Mouse (Mus musculus) erythroid progenitor cell, adult 5-6 weeks (primary cell): ENCODE results near the gene Klf7. TPM values are rescaled to one million over a fixed set of nuclear protein-coding genes. Genes with fewer than 3 reads are reported as not detected.

Experiments used
- ATAC-seq: replicated peaks from 2 replicates; pipeline ENCODE4 v1.8.0; 2016; ENCODE audit warnings: moderate number of reproducible peaks, mild to moderate bottlenecking, moderate TSS enrichment, inconsistent platforms; ENCODE audit not compliant: poor library complexity, low FRiP score, severe bottlenecking
- total RNA-seq, 2 experiments: library from RNA; stranded (forward) in 1 of 2; stranded (reverse) in 1 of 2; fragments of 150-400 nt in 1 of 2; fragments of 186-747, 209-891 nt in 1 of 2; gene quantifications; 2 replicates each; pipeline versions ENCODE4 v1.2.3 to v1.2.4; 2015 to 2017; ENCODE audit warnings: low replicate concordance in 2 of 2

Gene Klf7
- total RNA-seq, 2 experiments from 2014 or later: 3.4 to 4.0 TPM

- ATAC-seq: no peak
These were observed 48.0 kb downstream of the Klf7 start for GRCm38 (mm10) chr1:64074051-64074450.

GRCm38 (mm10) chr1:64070947-64071346 lies 51.1 kb downstream of the Klf7 start:
- ATAC-seq: no peak

DNA sequence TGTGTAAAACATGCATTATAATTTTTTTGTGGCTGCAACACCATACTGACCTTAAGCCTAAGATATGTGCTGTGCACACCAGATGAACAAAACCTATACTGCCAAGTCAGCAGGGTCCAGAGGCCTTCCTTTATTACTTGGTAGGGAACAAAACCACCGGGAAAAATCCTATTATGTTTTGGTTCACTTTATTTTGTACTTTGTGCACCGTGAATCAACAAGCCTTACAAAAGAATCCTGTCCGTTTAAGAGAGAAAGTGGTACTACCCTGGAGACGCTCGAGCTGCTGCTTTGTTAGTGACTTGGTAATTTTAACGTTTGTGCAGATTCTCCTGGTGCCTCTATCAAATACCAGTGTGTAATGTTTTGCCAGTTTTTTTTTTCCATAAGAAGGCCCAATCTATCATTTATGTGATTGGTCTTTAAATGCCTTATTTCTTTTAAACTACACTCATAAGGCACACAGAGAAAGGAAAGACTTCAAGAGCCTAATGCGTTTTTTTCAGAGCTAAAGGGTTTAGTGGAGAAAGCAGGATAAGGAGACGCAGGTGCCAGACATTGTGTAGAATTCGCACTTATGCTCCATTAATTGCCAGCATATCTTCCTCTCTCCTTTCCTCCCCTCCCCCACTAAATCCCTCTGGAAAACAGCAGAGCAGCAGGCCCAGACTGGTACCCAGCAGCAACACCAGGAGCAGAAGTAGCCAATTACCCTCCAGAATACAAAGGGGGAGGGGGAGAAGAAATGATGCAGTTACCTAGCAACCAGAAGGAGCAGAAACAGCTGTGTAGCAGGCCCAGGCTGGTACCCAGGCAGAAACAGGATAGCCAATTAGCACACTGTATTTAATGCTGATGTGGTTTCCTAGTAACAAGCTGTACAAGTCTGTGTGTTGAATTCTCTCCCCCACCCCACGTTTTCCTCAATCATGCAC lies 55.5 kb downstream of the Klf7 start:
- ATAC-seq: no peak

DNA sequence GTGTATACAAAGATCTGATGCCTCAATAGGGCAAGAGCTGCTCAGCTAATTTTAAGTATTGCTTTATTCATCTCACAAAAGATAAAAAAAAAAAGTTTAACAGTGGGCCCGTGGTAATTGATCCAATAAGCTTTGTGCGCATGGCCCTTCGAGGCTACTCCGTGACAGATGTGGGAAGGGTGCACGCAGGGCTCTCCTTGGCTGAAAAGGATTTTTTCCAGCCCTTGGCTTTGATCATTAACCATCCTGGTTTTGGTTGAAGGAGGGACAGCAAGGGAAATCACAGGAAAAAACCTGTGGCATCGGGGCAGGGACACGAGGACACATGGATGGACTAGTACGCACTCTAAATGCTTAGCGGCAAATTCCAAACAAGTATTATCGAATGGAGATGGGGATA lies 60.6 kb downstream of the Klf7 start:
- ATAC-seq: no peak

DNA sequence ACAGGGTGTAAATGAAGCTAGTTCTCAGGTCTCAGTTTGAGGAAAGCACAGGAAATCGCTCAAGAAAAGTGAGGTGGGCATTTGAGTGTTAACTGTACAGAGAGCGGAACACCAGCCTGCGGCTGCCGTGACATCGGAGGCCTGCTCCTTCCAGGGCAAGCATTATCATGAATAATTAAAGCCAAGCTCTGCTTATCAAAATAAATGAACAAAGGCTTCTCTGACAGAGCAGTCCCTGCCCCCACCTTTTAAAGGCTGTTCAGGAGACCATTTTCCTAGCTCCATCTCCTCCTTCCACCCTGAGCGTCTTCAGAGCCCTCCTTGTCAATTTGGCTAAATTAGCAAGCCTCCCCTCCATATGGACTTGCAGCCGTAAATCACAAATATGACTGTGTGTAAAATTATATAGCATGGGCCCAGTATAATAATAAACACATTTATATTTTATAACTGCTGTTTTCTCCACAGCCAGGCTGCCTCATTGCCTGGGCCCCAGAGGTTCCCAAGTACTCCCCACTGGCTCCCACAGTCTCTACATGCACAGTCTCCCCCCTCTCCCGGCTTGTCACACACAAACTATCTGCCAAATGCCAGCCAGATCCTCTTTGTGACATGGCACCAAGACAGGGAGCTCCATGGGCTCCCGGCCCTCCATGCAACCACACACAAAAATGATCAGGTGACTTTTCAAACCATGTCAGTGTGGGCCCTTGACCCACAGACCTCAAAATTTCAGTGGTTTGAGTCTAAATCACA lies 61.2 kb downstream of the Klf7 start:
- ATAC-seq: no peak

DNA sequence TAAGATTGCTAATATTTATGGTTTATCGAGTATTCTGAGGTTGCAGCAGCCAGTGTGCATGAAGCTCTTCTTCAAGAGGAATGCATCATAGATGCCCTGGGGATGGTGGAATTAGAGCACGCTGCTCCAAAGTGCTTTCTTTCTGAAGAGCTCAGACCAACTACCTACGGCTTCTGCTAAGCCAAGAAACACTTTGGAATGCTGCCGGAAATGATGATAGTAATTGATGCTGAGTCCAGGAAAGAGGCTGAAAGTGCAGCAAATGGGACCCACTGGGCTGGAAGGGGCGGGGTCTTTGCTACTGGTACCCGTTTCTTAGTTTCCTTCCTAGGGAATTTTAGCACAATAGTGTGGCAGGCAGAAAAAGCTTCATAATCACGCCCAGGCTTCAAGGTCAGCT lies 62.0 kb downstream of the Klf7 start:
- ATAC-seq: no peak

- ATAC-seq: no peak
These were observed 65.5 kb downstream of the Klf7 start for GRCm38 (mm10) chr1:64056541-64056940.

DNA sequence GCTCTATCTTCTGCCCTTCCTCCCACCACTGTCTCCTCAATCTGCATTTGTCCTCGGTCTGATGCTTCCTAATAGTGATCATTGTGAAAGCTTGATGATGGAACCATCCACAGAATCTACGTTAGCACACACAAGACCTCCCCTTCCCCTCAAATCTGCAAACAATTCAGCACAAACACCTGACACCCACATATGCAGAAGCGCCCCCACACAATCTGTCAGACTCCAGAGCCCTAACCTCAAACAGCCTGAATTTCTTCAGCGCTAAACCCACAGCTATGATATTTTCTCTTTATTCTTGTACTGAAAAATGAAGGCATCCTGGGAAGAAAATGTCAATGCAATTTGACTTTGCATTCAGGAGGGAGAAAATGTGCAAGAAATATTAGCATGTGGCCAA lies 66.1 kb downstream of the Klf7 start:
- no peak for ATAC-seq

DNA sequence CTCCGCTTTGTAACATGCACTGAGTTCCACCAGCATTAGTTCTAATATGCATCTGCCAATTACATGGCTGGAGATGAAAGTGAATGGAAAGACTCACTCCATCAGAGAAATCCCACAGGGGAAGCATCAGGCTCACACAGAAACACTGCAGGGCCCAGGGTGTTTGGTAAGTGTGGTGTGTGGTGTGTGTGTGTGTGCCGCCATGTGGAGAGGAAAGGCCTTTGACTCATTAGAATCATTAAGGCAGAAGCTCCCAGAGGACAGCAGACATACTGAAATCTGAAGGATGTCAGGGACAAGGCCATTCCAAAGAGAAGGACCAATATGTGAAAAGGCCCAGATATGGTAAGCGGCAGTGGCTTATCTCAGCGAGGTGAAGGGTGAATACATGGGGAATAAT lies 66.9 kb downstream of the Klf7 start:
- no peak for ATAC-seq

- ATAC-seq: no peak
These were observed 69.9 kb downstream of the Klf7 start for GRCm38 (mm10) chr1:64052069-64052750.

GRCm38 (mm10) chr1:64048567-64048966 lies 73.5 kb downstream of the Klf7 start:
- ATAC-seq: no peak

GRCm38 (mm10) chr1:64046802-64047156 lies 75.3 kb downstream of the Klf7 start:
- no peak for ATAC-seq

DNA sequence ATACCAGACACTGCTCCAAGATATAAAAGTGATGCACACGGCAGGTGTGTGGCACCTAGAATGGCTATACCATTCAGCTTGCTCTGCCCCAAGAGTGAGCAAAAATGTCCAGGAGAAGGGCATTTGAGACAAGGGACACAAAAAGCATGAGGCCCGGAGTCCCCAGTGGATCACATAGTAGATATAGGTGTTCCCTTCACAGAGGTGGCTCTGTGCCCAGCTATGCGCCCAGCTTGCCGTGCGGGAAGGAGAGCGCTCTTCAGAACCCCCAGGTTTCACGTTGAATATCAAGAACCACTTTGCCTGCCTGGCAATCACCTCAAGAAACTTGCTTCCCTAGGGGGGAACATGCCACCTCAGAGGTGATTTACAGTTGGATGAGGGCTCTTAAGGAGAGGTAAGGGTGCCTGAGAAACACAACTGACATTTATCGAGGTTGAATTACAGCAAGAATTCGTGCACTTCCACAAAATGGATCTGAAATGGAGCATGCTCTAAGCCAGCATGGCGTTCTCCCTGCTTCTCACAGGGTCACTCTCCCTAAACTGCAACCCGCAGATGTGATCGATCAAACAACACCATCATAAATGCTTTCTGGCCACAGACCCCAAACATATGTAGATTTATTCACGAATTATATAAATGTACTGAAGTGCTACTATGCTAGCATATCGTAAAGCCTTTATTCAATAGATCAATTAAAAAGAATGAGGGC lies 75.8 kb downstream of the Klf7 start:
- ATAC-seq: no peak

DNA sequence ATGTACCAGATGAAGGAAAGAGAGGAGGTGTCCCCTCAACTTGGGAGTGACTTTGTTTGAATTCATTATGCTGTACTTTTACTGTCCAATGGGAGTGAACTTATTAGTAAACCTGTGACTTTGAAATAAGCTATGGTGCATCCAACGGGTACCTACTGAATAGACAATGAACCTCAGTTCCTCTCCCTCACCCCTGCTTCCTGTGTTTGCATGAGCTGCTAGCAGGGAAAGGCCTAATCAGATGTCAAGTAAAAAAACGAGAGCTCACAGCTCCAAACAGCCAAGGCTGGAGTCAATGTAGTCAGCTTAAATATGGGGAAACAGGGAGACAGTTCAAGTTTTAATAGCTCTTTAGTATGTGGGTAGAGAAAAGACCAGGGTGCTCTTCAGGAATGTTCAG lies 77.5 kb downstream of the Klf7 start:
- no peak for ATAC-seq

DNA sequence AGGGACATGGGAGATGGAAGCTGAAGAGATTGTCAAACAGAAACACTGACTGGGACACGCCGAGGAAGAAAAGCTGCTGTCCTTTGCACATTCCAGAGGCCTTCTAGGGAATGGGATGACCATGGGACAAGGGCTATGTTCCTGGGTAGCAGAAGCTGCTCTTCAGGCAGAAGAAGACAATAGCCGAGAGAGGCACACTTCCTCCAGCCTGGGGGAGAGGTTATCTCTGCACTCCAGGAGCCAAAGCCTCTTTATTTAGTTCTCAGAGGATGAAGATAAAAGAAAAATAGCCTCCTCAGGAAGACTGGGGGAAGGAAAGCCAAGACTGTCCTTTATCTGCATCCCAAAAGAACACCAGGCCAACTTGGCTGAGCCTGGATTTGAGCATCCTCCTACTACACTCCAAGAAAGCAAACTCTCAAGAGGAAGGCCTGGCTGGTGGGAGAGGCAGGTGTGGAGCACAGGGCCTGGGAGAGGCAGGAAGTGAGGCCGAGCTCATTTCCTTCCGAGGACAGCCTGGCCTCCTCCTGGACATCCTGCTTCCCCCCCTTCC lies 81.2 kb downstream of the Klf7 start:
- no peak for ATAC-seq

- ATAC-seq: no peak
These were observed 81.9 kb downstream of the Klf7 start for GRCm38 (mm10) chr1:64040061-64040686.

GRCm38 (mm10) chr1:64038343-64038742 lies 83.7 kb downstream of the Klf7 start:
- no peak for ATAC-seq

DNA sequence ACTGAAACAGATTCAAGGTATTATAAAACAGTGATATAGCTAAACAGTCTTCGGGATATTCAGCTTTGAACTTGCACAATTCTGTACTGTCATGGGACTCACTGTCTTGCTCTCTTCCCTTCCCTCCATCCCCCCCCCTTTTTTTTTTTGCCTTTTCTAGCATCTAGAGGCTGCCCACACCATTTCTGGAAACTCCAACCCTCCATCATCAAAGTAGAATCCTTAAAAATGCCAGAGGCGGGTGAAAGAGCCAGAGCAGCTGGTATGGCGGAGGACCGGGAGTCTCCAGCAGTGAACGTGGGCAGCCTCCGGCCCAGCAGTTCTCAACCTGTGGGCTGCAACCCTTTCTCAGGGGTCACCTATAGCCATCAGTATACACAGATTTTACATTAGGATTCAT lies 84.3 kb downstream of the Klf7 start:
- no peak for ATAC-seq

DNA sequence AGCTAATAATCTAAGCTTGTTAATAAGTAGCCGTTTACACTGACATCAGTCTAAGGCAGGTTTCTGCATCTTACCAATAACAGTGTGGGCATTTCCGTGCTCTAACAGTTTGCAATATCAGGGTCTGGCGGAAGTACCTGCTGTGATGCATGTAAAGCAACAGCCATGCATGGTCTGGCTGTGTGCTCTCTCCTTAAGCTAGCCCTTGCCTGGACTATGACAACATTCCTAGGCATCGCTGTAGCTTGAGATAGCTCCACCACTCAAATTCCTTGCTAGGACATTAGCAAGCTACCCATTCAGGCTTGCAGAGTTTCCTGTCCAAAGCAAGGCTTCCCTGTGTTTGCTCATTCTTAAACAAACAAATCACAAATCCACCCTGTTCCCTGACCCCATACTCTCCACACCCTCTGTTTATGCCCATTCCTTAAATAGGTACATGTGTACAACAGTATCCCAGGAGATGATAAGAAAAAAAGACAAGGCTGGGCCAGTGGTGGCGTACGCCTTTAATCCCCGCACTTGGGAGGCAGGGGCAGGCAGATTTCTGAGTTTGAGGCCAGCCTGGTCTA lies 85.1 kb downstream of the Klf7 start:
- no peak for ATAC-seq
